Mouse (Mus musculus) midbrain, embryonic 14.5 days (tissue): Measurements from ENCODE around the gene Cd37. TPM values are rescaled to one million over a fixed set of nuclear protein-coding genes. Genes with fewer than 3 reads are reported as not detected.

Source experiments
- ATAC-seq: fragments of 200-750 bp; cut with Nextera tagmentation; 2 replicates; pipeline ENCODE4 v1.8.0; 2017; ENCODE audit warnings: moderate number of reproducible peaks, moderate library complexity; ENCODE audit not compliant: low FRiP score, low TSS enrichment
- DNase-seq: peaks from one replicate; pipeline ENCODE4 v3.0.0-alpha.2; 2015
- H3K27ac ChIP-seq: fragments of 300-500 bp; sonication (generic); replicated peaks from 2 replicates; pipeline ENCODE4 v1.5.1; 2014; ENCODE audit warnings: mild to moderate bottlenecking, low read depth, low read length, moderate library complexity
- H3K27me3 ChIP-seq: fragments of 300-500 bp; sonication (generic); 2 replicates; pipeline ENCODE4 v1.6.1; 2014; ENCODE audit warnings: low read length, control low read depth, mixed read lengths; ENCODE audit not compliant: control insufficient read depth, insufficient read depth
- H3K36me3 ChIP-seq: fragments of 300-500 bp; sonication (generic); 2 replicates; pipeline ENCODE4 v1.6.1; 2014; ENCODE audit warnings: low read length, control low read depth; ENCODE audit not compliant: control insufficient read depth, insufficient read depth
- H3K4me1 ChIP-seq: fragments of 300-500 bp; sonication (generic); 2 replicates; pipeline ENCODE4 v1.6.1; 2014; ENCODE audit warnings: mild to moderate bottlenecking, antibody characterized with exemption, low read length, control low read depth; ENCODE audit not compliant: control insufficient read depth, insufficient read depth
- H3K4me2 ChIP-seq: fragments of 300-500 bp; sonication (generic); 2 replicates; pipeline ENCODE4 v1.6.1; 2014; ENCODE audit warnings: mild to moderate bottlenecking, low read length, moderate library complexity
- H3K4me3 ChIP-seq: fragments of 300-500 bp; sonication (generic); replicated peaks from 2 replicates; pipeline ENCODE4 v1.5.1; 2014; ENCODE audit warnings: low read depth, low read length
- H3K9ac ChIP-seq: fragments of 300-500 bp; sonication (generic); replicated peaks from 2 replicates; pipeline ENCODE4 v1.6.1; 2014; ENCODE audit warnings: mild to moderate bottlenecking, low read length, moderate library complexity
- H3K9me3 ChIP-seq: fragments of 300-500 bp; sonication (generic); 2 replicates; pipeline ENCODE4 v1.6.1; 2016; ENCODE audit warnings: low read length, control low read depth, mixed read lengths; ENCODE audit not compliant: control insufficient read depth
- WGBS: fragments of 180-500 bp; shearing (Covaris S2); extraction: QIAGEN DNeasy Blood & Tissue Kit; methylation state at CpG from one replicate; pipeline ENCODE4 v1.1.7; 2014; 5-methylcytosine and 5-hydroxymethylcytosine counted together
- polyA plus RNA-seq: library from polyadenylated mRNA; unstranded; fragments of >200 nt; fragmentation: Nextera tagmentation; extraction: Ambion mirVana; gene quantifications from 2 replicates; pipeline ENCODE4 v1.2.1, GENCODE M21; 2014

Gene Cd37
- 0.76 and 1.0 TPM in 2 replicates for polyA plus RNA-seq

- no peak within 1 kb of the TSS for H3K4me3 ChIP-seq
- peaks cover 20% of the 10 kb centered on the region for H3K4me1 ChIP-seq
- DNase-seq: no peak
- ATAC-seq: no peak
- no peak within 1 kb of the TSS for H3K27ac ChIP-seq
- H3K27me3 ChIP-seq: peaks cover 3% of the 10 kb centered on the region; the same call in 1 of the 2 replicates
- H3K36me3 ChIP-seq: no peaks in the 10 kb centered on the region
- no peaks in the 10 kb centered on the region for H3K9me3 ChIP-seq
- no peak within 1 kb of the TSS for H3K9ac ChIP-seq
- 40% methylated on average over 20 of the region's 20 CpGs for WGBS
- H3K4me2 ChIP-seq: no peak within 1 kb of the TSS
Measured at GRCm38 (mm10) chr7:45238723-45239496, at the start of gene Cd37. Gene Cd37 (minus strand): TSS chr7:45239115.

GRCm38 (mm10) chr7:45286486-45286885, 47.6 kb upstream of the Cd37 start:
- WGBS: 91% methylated on average over 13 of the region's 13 CpGs
- DNase-seq: no peak

GRCm38 (mm10) chr7:45277136-45277760, 38.3 kb upstream of the Cd37 start, which contains the start of gene Slc6a21:
Gene Slc6a21 (plus strand): TSS chr7:45277513.
- WGBS: 8% methylated on average over 44 of the region's 44 CpGs
- ATAC-seq (no peak), DNase-seq (peak; percentile 37)
- Histone ChIP-seq H3K36me3 (no peaks in the 10 kb centered on the region), H3K9me3 (no peaks in the 10 kb centered on the region), H3K27ac (no peak within 1 kb of the TSS), H3K4me2 (peak within 1 kb of the TSS; percentile 51), H3K27me3 (no peaks in the 10 kb centered on the region), H3K4me3 (peak within 1 kb of the TSS; percentile 23; the same call in 1 of the 2 replicates), H3K9ac (no peak within 1 kb of the TSS), H3K4me1 (no peaks in the 10 kb centered on the region)

More at GRCm38 (mm10) chr7:45286486-45286885, 47.6 kb upstream of the Cd37 start:
- ATAC-seq: no peak
- H3K4me2 ChIP-seq: no peak overlapping the region
- H3K4me3 ChIP-seq: no peak overlapping the region
- no peaks in the 10 kb centered on the region for H3K36me3 ChIP-seq
- H3K9me3 ChIP-seq: no peaks in the 10 kb centered on the region
- H3K27me3 ChIP-seq: no peaks in the 10 kb centered on the region
- no peak overlapping the region for H3K27ac ChIP-seq
- H3K9ac ChIP-seq: no peak overlapping the region
- no peaks in the 10 kb centered on the region for H3K4me1 ChIP-seq

- Histone ChIP-seq H3K4me2 (no peak overlapping the region), H3K9me3 (no peaks in the 10 kb centered on the region), H3K4me3 (no peak overlapping the region), H3K4me1 (no peaks in the 10 kb centered on the region), H3K9ac (no peak overlapping the region), H3K27me3 (no peaks in the 10 kb centered on the region), H3K27ac (no peak overlapping the region), H3K36me3 (no peaks in the 10 kb centered on the region)
- 91% methylated on average over 8 of the region's 8 CpGs for WGBS
- ATAC-seq (no peak), DNase-seq (no peak)
Measured at GRCm38 (mm10) chr7:45273672-45274071, 34.8 kb upstream of the Cd37 start.

- H3K36me3 ChIP-seq: no peaks in the 10 kb centered on the region
- no peaks in the 10 kb centered on the region for H3K4me1 ChIP-seq
- no peak overlapping the region for H3K9ac ChIP-seq
- no peak overlapping the region for H3K4me3 ChIP-seq
- no peaks in the 10 kb centered on the region for H3K27me3 ChIP-seq
- WGBS: 61% methylated on average over 10 of the region's 10 CpGs
- ATAC-seq (no peak), DNase-seq (peak; percentile 6)
- no peaks in the 10 kb centered on the region for H3K9me3 ChIP-seq
- H3K4me2 ChIP-seq: no peak overlapping the region
- H3K27ac ChIP-seq: no peak overlapping the region
Measured at GRCm38 (mm10) chr7:45272786-45273412, 34.0 kb upstream of the Cd37 start.

- Histone ChIP-seq H3K9me3 (no peaks in the 10 kb centered on the region), H3K4me3 (no peak overlapping the region), H3K9ac (no peak overlapping the region), H3K27ac (no peak overlapping the region), H3K4me1 (no peaks in the 10 kb centered on the region), H3K27me3 (no peaks in the 10 kb centered on the region), H3K36me3 (no peaks in the 10 kb centered on the region), H3K4me2 (no peak overlapping the region)
- ATAC-seq: no peak
- no peak for DNase-seq
- 81% methylated on average over 1 of the region's 1 CpGs for WGBS
Measured at GRCm38 (mm10) chr7:45265518-45265917, 26.6 kb upstream of the Cd37 start.

GRCm38 (mm10) chr7:45264348-45264747, 25.4 kb upstream of the Cd37 start:
- Histone ChIP-seq H3K4me2 (no peak overlapping the region), H3K4me1 (no peaks in the 10 kb centered on the region), H3K27ac (no peak overlapping the region), H3K36me3 (no peaks in the 10 kb centered on the region), H3K27me3 (no peaks in the 10 kb centered on the region), H3K4me3 (no peak overlapping the region), H3K9ac (no peak overlapping the region), H3K9me3 (no peaks in the 10 kb centered on the region)
- ATAC-seq: no peak
- no peak for DNase-seq
- 83% methylated on average over 3 of the region's 3 CpGs for WGBS

GRCm38 (mm10) chr7:45263006-45263607, 24.2 kb upstream of the Cd37 start:
- no peaks in the 10 kb centered on the region for H3K9me3 ChIP-seq
- DNase-seq: no peak
- H3K27ac ChIP-seq: no peak overlapping the region
- no peaks in the 10 kb centered on the region for H3K4me1 ChIP-seq
- WGBS: 75% methylated on average over 7 of the region's 7 CpGs
- no peak overlapping the region for H3K4me2 ChIP-seq
- no peak overlapping the region for H3K4me3 ChIP-seq
- no peak for ATAC-seq
- no peaks in the 10 kb centered on the region for H3K36me3 ChIP-seq
- H3K9ac ChIP-seq: no peak overlapping the region
- no peaks in the 10 kb centered on the region for H3K27me3 ChIP-seq
